Mouse (Mus musculus) hindbrain, embryonic 14.5 days (tissue): ENCODE results near the gene A4galt. TPM values are rescaled to one million over a fixed set of nuclear protein-coding genes. Genes with fewer than 3 reads are reported as not detected.

Experiments
- ATAC-seq: fragments of 200-750 bp; cut with Nextera tagmentation; 2 replicates; pipeline ENCODE4 v1.8.0; 2017; ENCODE audit warnings: moderate number of reproducible peaks, mild to moderate bottlenecking, moderate TSS enrichment, moderate library complexity; ENCODE audit not compliant: low FRiP score
- DNase-seq: peaks from one replicate; pipeline ENCODE4 v3.0.0-alpha.2; 2015; ENCODE audit warnings: low spot score
- H3K27ac ChIP-seq: fragments of 300-500 bp; sonication (generic); 2 replicates; pipeline ENCODE4 v1.5.1; 2014; ENCODE audit warnings: mild to moderate bottlenecking, moderate library complexity
- H3K27me3 ChIP-seq: fragments of 300-500 bp; sonication (generic); 2 replicates; pipeline ENCODE4 v1.6.1; 2014; ENCODE audit warnings: mild to moderate bottlenecking, low read length, mixed read lengths; ENCODE audit not compliant: control insufficient read depth, insufficient read depth
- H3K36me3 ChIP-seq: fragments of 300-500 bp; sonication (generic); replicated peaks from 2 replicates; pipeline ENCODE4 v1.6.1; 2014; ENCODE audit not compliant: control insufficient read depth, insufficient read depth
- H3K4me1 ChIP-seq: fragments of 300-500 bp; sonication (generic); replicated peaks from 2 replicates; pipeline ENCODE4 v1.6.1; 2014; ENCODE audit warnings: antibody characterized with exemption, low read length, mixed read lengths; ENCODE audit not compliant: control insufficient read depth, insufficient read depth
- H3K4me2 ChIP-seq: fragments of 300-500 bp; sonication (generic); replicated peaks from 2 replicates; pipeline ENCODE4 v1.6.1; 2014; ENCODE audit warnings: mild to moderate bottlenecking, moderate library complexity
- H3K4me3 ChIP-seq: fragments of 300-500 bp; sonication (generic); replicated peaks from 2 replicates; pipeline ENCODE4 v1.5.1; 2014; ENCODE audit warnings: mild to moderate bottlenecking, low read length
- H3K9ac ChIP-seq: fragments of 300-500 bp; sonication (generic); 2 replicates; pipeline ENCODE4 v1.6.1; 2014
- H3K9me3 ChIP-seq: fragments of 300-500 bp; sonication (generic); 2 replicates; pipeline ENCODE4 v1.6.1; 2016; ENCODE audit warnings: low read length; ENCODE audit not compliant: control insufficient read depth
- WGBS: fragments of 180-500 bp; shearing (Covaris S2); extraction: QIAGEN DNeasy Blood & Tissue Kit; methylation state at CpG from one replicate; pipeline ENCODE4 v1.1.7; 2014; 5-methylcytosine and 5-hydroxymethylcytosine counted together
- polyA plus RNA-seq: library from polyadenylated mRNA; unstranded; fragments of >200 nt; fragmentation: Nextera tagmentation; extraction: Ambion mirVana; gene quantifications from 2 replicates; pipeline ENCODE4 v1.2.1, GENCODE M21; 2014

Gene A4galt
- polyA plus RNA-seq, 1 experiment from 2014 or later, result 4.2 TPM

DNA sequence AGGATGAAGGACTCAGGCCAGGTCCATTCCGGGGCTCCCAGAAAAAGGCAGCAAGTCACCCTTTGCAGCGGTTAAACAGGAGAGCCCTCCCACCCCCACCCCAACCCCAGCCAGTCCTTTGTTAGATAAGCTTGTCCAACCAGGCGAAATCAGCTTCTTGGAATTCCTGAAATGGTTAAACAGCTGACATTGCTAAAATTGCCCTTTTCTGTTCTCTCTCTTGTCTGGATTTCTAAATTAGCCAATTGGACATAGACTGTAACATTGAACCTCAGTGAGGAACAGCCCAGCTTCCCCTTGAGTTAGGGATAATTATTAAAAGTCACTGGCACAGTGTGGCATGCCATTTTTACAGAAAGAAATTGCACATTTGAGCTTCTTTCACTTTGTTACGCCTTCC lies 49.2 kb downstream of the A4galt start:
- H3K27me3 ChIP-seq, result no peaks in the 10 kb centered on the region
- H3K4me3 ChIP-seq, result no peak overlapping the region
- H3K36me3 ChIP-seq, result no peaks in the 10 kb centered on the region
- H3K9ac ChIP-seq, result no peak overlapping the region
- WGBS, result 65% methylated on average over 4 of the region's 4 CpGs
- H3K4me1 ChIP-seq, result no peaks in the 10 kb centered on the region
- no peaks in the 10 kb centered on the region for H3K9me3 ChIP-seq
- ATAC-seq (no peak), DNase-seq (no peak)
- H3K27ac ChIP-seq, result no peak overlapping the region
- H3K4me2 ChIP-seq, result no peak overlapping the region

DNA sequence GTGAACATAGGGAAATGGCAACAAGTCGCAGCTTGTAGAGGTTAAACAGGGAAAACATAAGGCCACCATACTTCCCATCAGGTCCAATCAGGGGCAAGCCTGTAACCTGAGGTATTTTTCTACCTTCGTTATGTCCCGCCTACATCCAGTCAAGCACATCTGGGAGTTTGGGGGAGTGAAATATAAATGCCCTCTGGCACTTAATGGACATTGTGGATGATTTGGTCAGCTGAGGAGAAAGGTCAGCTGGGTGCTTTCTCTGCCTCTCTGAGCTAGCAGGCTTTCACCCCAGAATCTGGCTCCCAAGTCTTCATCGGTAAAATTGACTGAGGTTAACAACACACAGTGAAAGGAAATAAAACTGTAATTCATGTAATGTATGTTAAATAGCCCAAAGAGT lies 58.2 kb downstream of the A4galt start:
- no peak for ATAC-seq
- no peak overlapping the region for H3K27ac ChIP-seq
- WGBS, result 93% methylated on average over 4 of the region's 4 CpGs
- H3K9me3 ChIP-seq, result 0 out of 2 replicates have a peak, but pooled peaks cover 4% of the 10 kb centered on the region
- DNase-seq, result no peak
- no peak overlapping the region for H3K4me2 ChIP-seq
- no peak overlapping the region for H3K9ac ChIP-seq
- no peaks in the 10 kb centered on the region for H3K36me3 ChIP-seq
- no peaks in the 10 kb centered on the region for H3K4me1 ChIP-seq
- H3K27me3 ChIP-seq, result no peaks in the 10 kb centered on the region
- no peak overlapping the region for H3K4me3 ChIP-seq

DNA sequence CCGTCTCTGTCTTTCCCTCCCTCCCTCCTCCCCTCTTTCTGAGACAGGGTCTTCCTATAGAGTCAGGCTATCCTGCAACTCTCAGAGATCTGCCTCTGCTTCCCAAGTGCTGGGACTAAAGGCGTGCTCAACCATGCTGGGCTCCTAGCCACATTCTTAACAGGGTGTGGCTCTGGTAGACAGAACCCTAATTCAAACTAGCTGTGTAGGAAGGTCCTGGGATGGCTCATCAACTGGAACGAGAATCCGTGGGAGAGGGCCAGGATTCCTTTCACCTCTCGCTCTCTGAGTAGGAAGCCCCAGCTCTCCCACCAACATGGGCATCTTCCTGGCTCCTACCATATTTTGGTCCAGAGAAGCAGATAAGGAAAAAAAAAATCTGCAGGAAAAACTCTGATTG lies 69.2 kb downstream of the A4galt start:
- H3K4me1 ChIP-seq, result no peaks in the 10 kb centered on the region
- no peaks in the 10 kb centered on the region for H3K9me3 ChIP-seq
- H3K27ac ChIP-seq, result no peak overlapping the region
- DNase-seq, result no peak
- no peak overlapping the region for H3K4me2 ChIP-seq
- no peaks in the 10 kb centered on the region for H3K36me3 ChIP-seq
- H3K4me3 ChIP-seq, result no peak overlapping the region
- WGBS, result 71% methylated on average over 5 of the region's 5 CpGs
- no peaks in the 10 kb centered on the region for H3K27me3 ChIP-seq
- ATAC-seq, result no peak
- H3K9ac ChIP-seq, result no peak overlapping the region

DNA sequence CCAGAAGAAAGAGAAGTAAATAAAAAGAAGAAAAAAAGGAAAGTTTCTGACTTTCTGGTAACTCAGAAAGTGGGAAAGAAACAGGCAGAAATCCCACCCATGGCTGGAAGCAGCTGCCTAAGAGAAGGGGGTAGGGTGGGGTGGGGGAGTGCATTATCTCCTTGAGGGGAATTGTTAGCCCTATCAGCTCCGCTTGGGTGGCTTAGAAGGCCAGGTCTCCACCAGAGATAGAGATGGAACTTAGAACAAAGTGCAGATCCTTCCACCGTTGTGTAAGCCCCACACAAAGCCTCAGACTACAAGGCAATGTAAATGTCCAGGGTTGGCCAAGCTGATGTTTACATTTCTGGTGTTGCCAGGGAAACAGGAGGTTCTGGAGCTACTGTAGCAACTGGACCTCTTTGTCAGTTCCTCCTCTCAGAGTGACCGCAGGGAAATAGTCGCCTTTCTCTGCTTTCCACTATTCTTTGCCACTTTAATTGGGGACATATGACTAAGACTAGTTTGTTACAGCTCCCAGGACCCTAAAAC lies 69.7 kb downstream of the A4galt start:
- Histone ChIP-seq H3K9ac (no peak overlapping the region), H3K4me1 (no peaks in the 10 kb centered on the region), H3K4me2 (no peak overlapping the region), H3K4me3 (no peak overlapping the region), H3K36me3 (no peaks in the 10 kb centered on the region), H3K9me3 (no peaks in the 10 kb centered on the region), H3K27me3 (no peaks in the 10 kb centered on the region), H3K27ac (no peak overlapping the region)
- ATAC-seq (no peak), DNase-seq (no peak)
- WGBS, result 54% methylated on average over 4 of the region's 4 CpGs

DNA sequence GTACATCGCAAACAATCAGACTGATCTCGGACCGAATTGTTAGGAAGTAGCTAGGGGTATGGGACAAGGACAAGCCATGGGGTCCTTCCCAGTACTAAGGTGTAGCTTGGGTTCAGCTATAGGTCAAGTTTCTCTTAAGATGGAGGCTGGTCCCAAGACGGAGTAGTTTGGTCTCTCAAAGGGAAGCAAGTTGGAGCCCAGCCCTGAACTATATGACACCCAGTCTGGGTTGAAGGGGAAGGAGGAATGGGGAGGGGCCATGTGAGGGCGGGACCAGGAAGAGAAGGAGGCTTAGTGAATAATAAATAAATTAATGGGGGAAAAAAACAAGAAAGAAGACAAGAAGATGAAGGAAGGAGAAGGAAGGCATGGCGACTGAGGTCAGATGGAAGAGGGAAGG lies 71.6 kb downstream of the A4galt start:
- H3K36me3 ChIP-seq, result no peaks in the 10 kb centered on the region
- no peak overlapping the region for H3K4me2 ChIP-seq
- no peaks in the 10 kb centered on the region for H3K27me3 ChIP-seq
- WGBS, result 91% methylated on average over 6 of the region's 6 CpGs
- DNase-seq, result no peak
- no peak overlapping the region for H3K4me3 ChIP-seq
- H3K4me1 ChIP-seq, result no peaks in the 10 kb centered on the region
- ATAC-seq, result no peak
- no peak overlapping the region for H3K9ac ChIP-seq
- H3K27ac ChIP-seq, result no peak overlapping the region
- H3K9me3 ChIP-seq, result no peaks in the 10 kb centered on the region

Other genes starting within 250 kb of the A4galt start
- 1.9 and 2.1 TPM in 2 replicates for gene Nfam1, start 218.5 kb downstream of the A4galt start, polyA plus RNA-seq
- gene Serhl, start 162.3 kb downstream of the A4galt start, polyA plus RNA-seq, result 31.4 and 34.8 TPM in 2 replicates
- 64.7 and 68.2 TPM in 2 replicates for gene Rrp7a, start 129.0 kb downstream of the A4galt start, polyA plus RNA-seq
- 143 and 145 TPM in 2 replicates for gene Poldip3, start 102.4 kb downstream of the A4galt start, polyA plus RNA-seq
- gene Cyb5r3, start 79.2 kb downstream of the A4galt start, polyA plus RNA-seq, result 112 and 129 TPM in 2 replicates
- 38.4 and 43.2 TPM in 2 replicates for gene Arfgap3, start 98.5 kb upstream of the A4galt start, polyA plus RNA-seq
- 20.5 and 21.5 TPM in 2 replicates for gene Pacsin2, start 212.8 kb upstream of the A4galt start, polyA plus RNA-seq